ENCODE assay signal across 8 mouse cellular contexts in the genomic region with DNA sequence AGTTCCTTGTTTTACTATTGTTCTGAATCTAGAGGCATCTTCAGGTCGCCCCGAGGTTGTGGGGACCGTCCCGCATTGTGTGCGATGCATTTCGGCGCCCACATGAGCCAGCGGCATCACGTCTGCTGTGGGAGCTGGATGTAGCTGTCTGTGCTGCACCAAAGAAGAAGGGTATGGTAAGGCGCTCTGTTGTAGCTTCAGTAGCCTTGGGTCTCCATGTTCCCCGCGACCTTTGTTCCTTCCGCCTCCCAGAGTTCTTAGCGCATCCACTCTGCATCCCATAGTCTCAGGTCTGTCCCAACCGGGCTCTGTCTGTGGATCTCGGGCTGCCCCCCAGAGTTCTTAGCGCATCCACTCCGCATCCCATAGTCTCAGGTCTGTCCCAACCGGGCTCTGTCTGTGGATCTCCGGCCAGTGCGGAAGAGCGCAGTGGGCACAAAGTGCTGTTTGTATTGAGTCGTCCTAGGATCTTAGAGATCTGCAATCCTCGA. TPM values are rescaled to one million over a fixed set of nuclear protein-coding genes. Genes with fewer than 3 reads are reported as not detected.
A peak's percentile ranks its signal among the peaks of the same experiment; 100 is the strongest.
DNase-seq lines count a peak whose midpoint lies in the region; ATAC-seq and TF ChIP-seq lines count a peak whose summit lies in the region.

No protein-coding gene starts in this region.

- no peaks in the 10 kb centered on the region for H3K36me3 ChIP-seq in CH12.LX (replicated peaks in 1 of 2; ENCODE audit: control insufficient read depth in 1 of 2, insufficient read depth in 1 of 2, low read length in 1 of 2)
- no peaks in the 10 kb centered on the region for H3K36me3 ChIP-seq in heart, embryonic 15.5 days
- H3K36me3 ChIP-seq in liver, postnatal 0 days (replicated peaks; ENCODE audit: insufficient read depth, low read length) = no peaks in the 10 kb centered on the region

- dilution Hi-C loops in CH12.LX (cut with MboI; ENCODE audit: extremely low pct_ligation_motif_present, extremely low pct_unique_long_range_greater_than_20kb, low sequenced_read_pairs) = no loop called here

- no peak for DNase-seq in CH12.LX (ENCODE audit: extremely low read depth)
- DNase-seq in ZHBTc4 (ENCODE audit: low read depth, low spot score) = peak; percentile 33
- no peak for DNase-seq in liver, postnatal 0 days
- no peak for DNase-seq in adrenal gland, postnatal 14 days
- no peak for DNase-seq in urinary bladder, adult 18-20 months (ENCODE audit: low spot score in 2 of 2)
- no peak for DNase-seq in kidney, adult 8-10 months
- DNase-seq in ovary, postnatal 14 days (ENCODE audit: low spot score) = no peak

- 33% methylated on average over 24 of the region's 24 CpGs for whole genome bisulfite sequencing in heart, embryonic 15.5 days
- WGBS in liver, postnatal 0 days (ENCODE audit: insufficient replicate concordance) = 30% methylated on average over 24 of the region's 24 CpGs

- no peak for TF ChIP-seq EP300 in CH12.LX (IDR thresholded peaks at IDR 0.05; ENCODE audit: low read length)
- no peak for TF ChIP-seq EP300 in liver, postnatal 0 days (IDR thresholded peaks at IDR 0.05; ENCODE audit: low read depth)

- H3K9me3 ChIP-seq in CH12.LX (replicated peaks; ENCODE audit: low read length) = no peaks in the 10 kb centered on the region
- H3K9me3 ChIP-seq in heart, embryonic 15.5 days (replicated peaks) = no peaks in the 10 kb centered on the region
- H3K9me3 ChIP-seq in liver, postnatal 0 days (ENCODE audit: low read length) = no peaks in the 10 kb centered on the region

- in situ Hi-C loops in CH12.LX (cut with MboI; ENCODE audit: low pct_ligation_motif_present, low pct_unique_long_range_greater_than_20kb, low sequenced_read_pairs) = no loop called here

- no peak for TF ChIP-seq POLR2A in CH12.LX (IDR thresholded peaks at IDR 0.05; ENCODE audit: low read depth, low read length)

- no peak overlapping the region for H3K9ac ChIP-seq in CH12.LX (ENCODE audit: insufficient read depth, low read depth)
- H3K9ac ChIP-seq in heart, embryonic 15.5 days = no peak overlapping the region
- no peak overlapping the region for H3K9ac ChIP-seq in liver, postnatal 0 days (replicated peaks)

- peaks cover 56% of the 10 kb centered on the region for H3K27me3 ChIP-seq in CH12.LX (replicated peaks)
- no peaks in the 10 kb centered on the region for H3K27me3 ChIP-seq in heart, embryonic 15.5 days
- no peaks in the 10 kb centered on the region for H3K27me3 ChIP-seq in liver, postnatal 0 days (ENCODE audit: insufficient read depth, low read length)

- H3K4me1 ChIP-seq in CH12.LX (ENCODE audit: control insufficient read depth in 1 of 2, insufficient read depth in 2 of 2) = peaks cover 11 to 12% of the 10 kb centered on the region in 2 experiments
- peaks cover 20% of the 10 kb centered on the region for H3K4me1 ChIP-seq in heart, embryonic 15.5 days (replicated peaks)
- H3K4me1 ChIP-seq in liver, postnatal 0 days (ENCODE audit: insufficient read depth) = no peaks in the 10 kb centered on the region; the same call in 1 of the 2 replicates

- ATAC-seq in heart, embryonic 15.5 days (replicated peaks; ENCODE audit: insufficient number of reproducible peaks, insufficient read depth, low FRiP score, low read depth) = peak; percentile 47; the same call in 1 of the 2 replicates
- ATAC-seq in liver, postnatal 0 days = no peak

- H3K27ac ChIP-seq in CH12.LX (ENCODE audit: insufficient read depth, low read depth) = no peak overlapping the region
- H3K27ac ChIP-seq in heart, embryonic 15.5 days = 0 out of 2 replicates have a peak overlapping the region, but pooled peaks have one; percentile 36
- no peak overlapping the region for H3K27ac ChIP-seq in liver, postnatal 0 days (ENCODE audit: low read depth)

- H3K4me3 ChIP-seq in CH12.LX (replicated peaks in 1 of 3; ENCODE audit: low read depth in 2 of 3, low read length in 2 of 3, poor library complexity in 1 of 3) = peak overlapping the region in 1 of 3 experiments; percentile 42
- H3K4me3 ChIP-seq in heart, embryonic 15.5 days = peak overlapping the region; percentile 30
- peak overlapping the region; percentile 29; the same call in 1 of the 2 replicates for H3K4me3 ChIP-seq in liver, postnatal 0 days (ENCODE audit: low read depth, low read length)

- no peak for TF ChIP-seq RAD21 in CH12.LX (IDR thresholded peaks at IDR 0.05; ENCODE audit: low read depth, low read length)

- peak overlapping the region; percentile 47; the same call in 1 of the 2 replicates for H3K4me2 ChIP-seq in CH12.LX (ENCODE audit: insufficient read depth, low read depth, poor library complexity, severe bottlenecking)
- peak overlapping the region; percentile 58 for H3K4me2 ChIP-seq in heart, embryonic 15.5 days
- H3K4me2 ChIP-seq in liver, postnatal 0 days (ENCODE audit: low read depth, low read length) = peak overlapping the region; percentile 66

- H3K79me2 ChIP-seq in CH12.LX (replicated peaks; ENCODE audit: control insufficient read depth, extremely low read depth, insufficient read depth, poor library complexity, severe bottlenecking) = no peaks in the 10 kb centered on the region

- TF ChIP-seq CTCF in CH12.LX (conservative IDR thresholded peaks at IDR 0.05 in 1 of 2, IDR thresholded peaks at IDR 0.05 in 1 of 2; ENCODE audit: low read depth in 2 of 2, low read length in 2 of 2) = no peak
- TF ChIP-seq CTCF in liver, postnatal 0 days (IDR thresholded peaks at IDR 0.05; ENCODE audit: low read depth) = no peak

TF ChIP-seq in CH12.LX, 34 proteins besides CTCF, POLR2A, EP300 and RAD21:
- TF ChIP-seq MAZ (IDR thresholded peaks at IDR 0.05; ENCODE audit: low read depth, low read length) (no peak), IRF4 (IDR thresholded peaks at IDR 0.05; ENCODE audit: low read depth, low read length) (0 out of 2 replicates have a peak, but pooled peaks have one; percentile 5)

RNA-seq across cellular contexts. Expression of gene Stambp, which starts 26.6 kb away (rescaled TPM):
- total RNA-seq in CH12.LX (2012; rRNA removed) (4.2 and 4.6 TPM in 2 replicates), CH12.LX (2014; rRNA removed) (3.3 and 4.1 TPM in 2 replicates)
- 10.2 and 11.4 TPM in 2 replicates for polyA plus RNA-seq in CH12.LX (2012; ENCODE audit: insufficient read length, low read depth)
- polyA plus RNA-seq in heart, embryonic 15.5 days (2015; fragmentation: Nextera tagmentation; extraction: Ambion mirVana) = 22.0 and 23.6 TPM in 2 replicates
- polyA plus RNA-seq in liver, postnatal 0 days (2015; fragmentation: Nextera tagmentation; extraction: Ambion mirVana) = 8.6 and 9.1 TPM in 2 replicates
- total RNA-seq in adrenal gland, postnatal 14 days (2021) = 18.0 and 22.9 TPM in 2 replicates

RNA-seq across cellular contexts. Expression of gene Clec4f, which starts 56.9 kb away (rescaled TPM):
- total RNA-seq in CH12.LX (2012; rRNA removed) (not detected in 2 replicates), CH12.LX (2014; rRNA removed) (not detected in 2 replicates)
- polyA plus RNA-seq in CH12.LX (2012; ENCODE audit: insufficient read length, low read depth) = not detected in 2 replicates
- 0.19 and 0.50 TPM in 2 replicates for polyA plus RNA-seq in heart, embryonic 15.5 days (2015; fragmentation: Nextera tagmentation; extraction: Ambion mirVana)
- 72.5 and 75.0 TPM in 2 replicates for polyA plus RNA-seq in liver, postnatal 0 days (2015; fragmentation: Nextera tagmentation; extraction: Ambion mirVana)
- 0.26 and 8.6 TPM in 2 replicates for total RNA-seq in adrenal gland, postnatal 14 days (2021)

Comparison
In these comparisons a context has a peak if more than half of its experiments do, and no peak if none do; other contexts are left out.
1. RNA of gene Clec4f, which starts 56.9 kb away (polyA plus RNA-seq): 72.5 to 75.0 TPM in liver, postnatal 0 days; 0.19 to 0.50 TPM in heart, embryonic 15.5 days and not detected in CH12.LX; every median in the first group is over 10 times any median in the second.
2. Peak in every context shown above with its lines, with median percentiles within 50 percentile points of each other: H3K4me2 ChIP-seq.